Mouse (Mus musculus): ENCODE measurements around the gene Vmn2r60. TPM values are rescaled to one million over a fixed set of nuclear protein-coding genes. Genes with fewer than 3 reads are reported as not detected.
"Not testable (repeated sequence)": the region's sequence is repeated elsewhere in the genome, so short reads cannot be mapped to it uniquely, and the experiment has no call there.

Gene Vmn2r60
- not detected in 2 replicates for polyA plus RNA-seq (2015; fragmentation: Nextera tagmentation; extraction: Ambion mirVana)

- no peaks in the 10 kb centered on the region for H3K4me1 ChIP-seq (replicated peaks; ENCODE audit: control insufficient read depth, insufficient read depth, low read length)
- H3K9ac ChIP-seq (ENCODE audit: low read depth, low read length): no peak within 1 kb of the TSS
- 72% methylated on average over 2 of the region's 2 CpGs for WGBS
- H3K4me2 ChIP-seq (replicated peaks; ENCODE audit: low read depth): no peak within 1 kb of the TSS
- no peak within 1 kb of the TSS for H3K27ac ChIP-seq (ENCODE audit: low read depth, low read length)
- H3K36me3 ChIP-seq (ENCODE audit: control insufficient read depth, insufficient read depth): no peaks in the 10 kb centered on the region
- no peak within 1 kb of the TSS for H3K4me3 ChIP-seq (ENCODE audit: low read depth, low read length)
- TF ChIP-seq CTCF (IDR thresholded peaks at IDR 0.05; ENCODE audit: low read depth): no peak
- no peaks in the 10 kb centered on the region for H3K27me3 ChIP-seq (replicated peaks; ENCODE audit: control insufficient read depth, insufficient read depth, low read length)
- ATAC-seq: no peak
- H3K9me3 ChIP-seq (ENCODE audit: control insufficient read depth): 0 out of 2 replicates have a peak, but pooled peaks cover 3% of the 10 kb centered on the region
These were observed at the start of gene Vmn2r60 for GRCm38 (mm10) chr7:42107470-42107869. Gene Vmn2r60 (plus strand): TSS chr7:42107770.

DNA sequence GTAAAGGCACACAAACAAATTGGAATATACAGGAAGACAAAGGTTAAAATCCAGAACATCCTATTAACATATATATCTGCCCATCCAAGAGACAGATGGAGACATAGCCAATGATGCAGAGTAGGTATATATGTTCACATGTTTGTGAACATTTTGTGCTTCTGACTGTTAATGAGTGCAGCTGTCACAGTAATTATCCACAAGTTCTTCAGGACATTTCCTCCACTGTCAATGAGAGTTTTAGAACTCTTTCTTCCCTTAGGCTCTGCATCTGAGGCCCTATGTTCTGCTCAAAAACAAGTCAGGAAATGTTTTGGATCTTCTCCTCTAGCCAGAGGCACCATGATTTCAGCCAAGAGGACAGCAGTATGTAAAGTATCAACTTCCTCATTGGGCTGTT lies 48.6 kb upstream of the Vmn2r60 start, which contains the start of gene Vmn2r59:
Gene Vmn2r59 (minus strand): TSS at position 101 of the 400 bp plus-strand sequence.
- Histone ChIP-seq H3K9me3 (ENCODE audit: control insufficient read depth) (no peaks in the 10 kb centered on the region), H3K27me3 (replicated peaks; ENCODE audit: control insufficient read depth, insufficient read depth, low read length) (no peaks in the 10 kb centered on the region), H3K4me1 (replicated peaks; ENCODE audit: control insufficient read depth, insufficient read depth, low read length) (no peaks in the 10 kb centered on the region), H3K4me2 (replicated peaks; ENCODE audit: low read depth) (no peak within 1 kb of the TSS), H3K9ac (ENCODE audit: low read depth, low read length) (no peak within 1 kb of the TSS), H3K36me3 (ENCODE audit: control insufficient read depth, insufficient read depth) (no peaks in the 10 kb centered on the region), H3K4me3 (ENCODE audit: low read depth, low read length) (no peak within 1 kb of the TSS), H3K27ac (ENCODE audit: low read depth, low read length) (no peak within 1 kb of the TSS)
- ATAC-seq: no peak
- TF ChIP-seq CTCF (IDR thresholded peaks at IDR 0.05; ENCODE audit: low read depth): no peak

GRCm38 (mm10) chr7:42107061-42107460 lies 509 bp upstream of the Vmn2r60 start:
- not testable (repeated sequence) for H3K4me3 ChIP-seq (ENCODE audit: low read depth, low read length); ATAC-seq; H3K27me3 ChIP-seq (replicated peaks; ENCODE audit: control insufficient read depth, insufficient read depth, low read length); H3K9me3 ChIP-seq (ENCODE audit: control insufficient read depth); H3K9ac ChIP-seq (ENCODE audit: low read depth, low read length); H3K4me2 ChIP-seq (replicated peaks; ENCODE audit: low read depth); H3K36me3 ChIP-seq (ENCODE audit: control insufficient read depth, insufficient read depth); H3K27ac ChIP-seq (ENCODE audit: low read depth, low read length); H3K4me1 ChIP-seq (replicated peaks; ENCODE audit: control insufficient read depth, insufficient read depth, low read length)
- 73% methylated on average over 12 of the region's 14 CpGs for WGBS

Other genes starting within 250 kb of the Vmn2r60 start
- gene Vmn2r58, start 235.1 kb upstream of the Vmn2r60 start, polyA plus RNA-seq (2015; fragmentation: Nextera tagmentation; extraction: Ambion mirVana): not detected in 2 replicates
- gene Vmn2r59, start 48.7 kb upstream of the Vmn2r60 start, polyA plus RNA-seq (2015; fragmentation: Nextera tagmentation; extraction: Ambion mirVana): not detected in 2 replicates
- not detected in 2 replicates for gene Vmn2r61, start 152.3 kb downstream of the Vmn2r60 start, polyA plus RNA-seq (2015; fragmentation: Nextera tagmentation; extraction: Ambion mirVana)

All from intestine, postnatal 0 days (tissue).